Mouse (Mus musculus) testis, adult 2 months (tissue): Measurements from ENCODE around the gene Rad51b.

Experiments used
- CTCF ChIP-seq: fragments of 200-500 bp; IDR thresholded peaks from 2 replicates; pipeline ENCODE4 v1.5.1; 2012; ENCODE audit warnings: low read depth, mild to moderate bottlenecking, inconsistent platforms, low read length, moderate library complexity; ENCODE audit not compliant: control insufficient read depth, insufficient read depth, insufficient replicate concordance
- POLR2A ChIP-seq: fragments of 200-500 bp; IDR thresholded peaks from 2 replicates; pipeline ENCODE4 v1.6.1; 2012; ENCODE audit warnings: low read depth, mild to moderate bottlenecking, inconsistent platforms, low read length, moderate library complexity; ENCODE audit not compliant: control insufficient read depth

- TF ChIP-seq POLR2A (no peak), CTCF (no peak)
These were observed 87.7 kb downstream of the Rad51b start for GRCm38 (mm10) chr12:79384787-79385186.
